Mouse (Mus musculus) limb, embryonic 11.5 days (tissue): ENCODE results near the gene Gm13283. TPM values are rescaled to one million over a fixed set of nuclear protein-coding genes. Genes with fewer than 3 reads are reported as not detected.
"Not testable (repeated sequence)": the region's sequence is repeated elsewhere in the genome, so short reads cannot be mapped to it uniquely, and the experiment has no call there.

Experiments used
- ATAC-seq: fragments of 200-750 bp; cut with Nextera tagmentation; 2 replicates; pipeline ENCODE4 v1.8.0; 2017; ENCODE audit warnings: low read depth; ENCODE audit not compliant: insufficient number of reproducible peaks, low FRiP score, low TSS enrichment
- DNase-seq: peaks from one replicate; pipeline ENCODE4 v3.0.0-alpha.2; 2015; ENCODE audit warnings: low spot score
- H3K27ac ChIP-seq: fragments of 300-500 bp; sonication (generic); replicated peaks from 2 replicates; pipeline ENCODE4 v1.5.1; 2014; ENCODE audit warnings: low read depth, mild to moderate bottlenecking, low read length
- H3K27me3 ChIP-seq: fragments of 300-500 bp; sonication (generic); 2 replicates; pipeline ENCODE4 v1.6.1; 2014; ENCODE audit warnings: mild to moderate bottlenecking, low read length, mixed read lengths; ENCODE audit not compliant: control insufficient read depth, insufficient read depth
- H3K36me3 ChIP-seq: fragments of 300-500 bp; sonication (generic); 2 replicates; pipeline ENCODE4 v1.6.1; 2014; ENCODE audit warnings: mild to moderate bottlenecking, low read length, moderate library complexity, mixed read lengths; ENCODE audit not compliant: control insufficient read depth, insufficient read depth
- H3K4me1 ChIP-seq: fragments of 300-500 bp; sonication (generic); 2 replicates; pipeline ENCODE4 v1.6.1; 2014; ENCODE audit warnings: low read length, mixed read lengths; ENCODE audit not compliant: control insufficient read depth, insufficient read depth
- H3K4me2 ChIP-seq: fragments of 300-500 bp; sonication (generic); 2 replicates; pipeline ENCODE4 v1.6.1; 2014; ENCODE audit warnings: low read depth, mild to moderate bottlenecking, moderate library complexity; ENCODE audit not compliant: severe bottlenecking
- H3K4me3 ChIP-seq: fragments of 300-500 bp; sonication (generic); 2 replicates; pipeline ENCODE4 v1.5.1; 2014; ENCODE audit warnings: low read depth, low read length
- H3K9ac ChIP-seq: fragments of 300-500 bp; sonication (generic); 2 replicates; pipeline ENCODE4 v1.6.1; 2014; ENCODE audit warnings: mild to moderate bottlenecking, low read length
- H3K9me3 ChIP-seq: fragments of 300-500 bp; sonication (generic); 2 replicates; pipeline ENCODE4 v1.6.1; 2016; ENCODE audit warnings: low read length; ENCODE audit not compliant: control insufficient read depth
- whole genome bisulfite sequencing: fragments of 180-500 bp; shearing (Covaris S2); extraction: QIAGEN DNeasy Blood & Tissue Kit; methylation state at CpG from one replicate; pipeline ENCODE4 v1.1.7; 2014; 5-methylcytosine and 5-hydroxymethylcytosine counted together
- polyA plus RNA-seq: library from polyadenylated mRNA; unstranded; fragments of >200 nt; fragmentation: Nextera tagmentation; extraction: Ambion mirVana; gene quantifications from 2 replicates; pipeline ENCODE4 v1.2.1, GENCODE M21; 2014

Gene Gm13283
- polyA plus RNA-seq, 1 experiment from 2014 or later: 0.13 TPM

DNA sequence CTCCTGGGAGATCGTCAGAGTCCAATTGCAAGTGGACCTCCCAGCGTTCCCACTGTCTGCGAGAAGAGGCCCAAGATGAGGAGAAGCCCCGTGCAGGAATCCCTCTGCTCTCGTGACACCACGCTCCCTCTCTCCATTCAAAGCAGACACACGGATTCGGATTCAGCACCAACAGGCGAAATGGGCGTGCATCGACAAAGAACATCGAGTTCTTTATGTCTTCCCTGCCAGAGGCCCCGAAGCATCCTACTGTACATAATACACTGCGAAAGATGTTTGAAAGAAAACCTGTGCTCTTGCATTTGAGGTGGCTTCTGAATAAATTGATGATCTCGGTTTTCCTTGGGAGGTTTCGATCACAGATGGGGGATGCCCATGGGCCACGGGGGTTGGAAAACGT lies 20.4 kb downstream of the Gm13283 start:
- 37% methylated on average over 15 of the region's 18 CpGs for WGBS
- H3K36me3 ChIP-seq, H3K9ac ChIP-seq, ATAC-seq, H3K4me1 ChIP-seq, H3K4me2 ChIP-seq, H3K4me3 ChIP-seq, DNase-seq, H3K9me3 ChIP-seq, H3K27ac ChIP-seq, H3K27me3 ChIP-seq: not testable (repeated sequence)

GRCm38 (mm10) chr4:88781831-88782230 lies 21.9 kb downstream of the Gm13283 start, which contains the start of gene Ifnz:
Ifnz (plus strand) TSS chr4:88782131.
- H3K4me2 ChIP-seq: peak within 1 kb of the TSS; percentile 28; the same call in 1 of the 2 replicates
- not testable (repeated sequence) for H3K9ac ChIP-seq, H3K27ac ChIP-seq, ATAC-seq, H3K4me1 ChIP-seq, H3K4me3 ChIP-seq, H3K27me3 ChIP-seq, H3K9me3 ChIP-seq, DNase-seq, H3K36me3 ChIP-seq
- 35% methylated on average over 3 of the region's 7 CpGs for WGBS

GRCm38 (mm10) chr4:88782335-88782734 lies 22.4 kb downstream of the Gm13283 start:
- not testable (repeated sequence) for H3K27ac ChIP-seq, H3K27me3 ChIP-seq, H3K36me3 ChIP-seq, H3K9me3 ChIP-seq, DNase-seq, H3K4me1 ChIP-seq, ATAC-seq, H3K9ac ChIP-seq, H3K4me3 ChIP-seq
- WGBS: 0% methylated on average over 7 of the region's 31 CpGs
- peak overlapping the region; percentile 28; the same call in 1 of the 2 replicates for H3K4me2 ChIP-seq

DNA sequence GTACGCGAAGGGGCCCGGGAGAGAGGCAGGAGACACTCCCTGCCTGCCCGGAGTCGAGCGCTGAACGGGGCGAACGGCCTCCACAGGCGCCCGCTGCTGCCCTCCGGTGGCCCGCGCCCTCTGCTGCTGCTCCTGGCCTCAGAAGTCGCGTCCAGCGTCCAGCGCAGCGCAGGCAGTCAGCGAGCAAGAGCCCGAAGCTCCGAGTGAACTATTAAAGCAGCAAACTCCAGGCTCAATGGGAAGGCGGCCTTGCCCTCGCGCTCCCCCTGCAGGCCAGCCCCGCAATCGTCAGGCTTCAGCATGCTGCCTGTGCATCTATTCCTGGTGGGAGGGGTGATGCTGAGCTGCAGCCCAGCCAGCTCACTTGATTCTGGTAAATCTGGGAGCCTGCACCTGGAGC lies 25.5 kb downstream of the Gm13283 start, which contains the start of gene Gm13276:
Gm13276 (plus strand) TSS at position 301 of the 400 bp plus-strand sequence.
- H3K27ac ChIP-seq, ATAC-seq, H3K9ac ChIP-seq, H3K27me3 ChIP-seq, H3K4me3 ChIP-seq, H3K4me1 ChIP-seq, H3K9me3 ChIP-seq, DNase-seq, H3K36me3 ChIP-seq, H3K4me2 ChIP-seq: not testable (repeated sequence)
- WGBS: no CpG with 5 or more reads among the region's 27 CpGs

DNA sequence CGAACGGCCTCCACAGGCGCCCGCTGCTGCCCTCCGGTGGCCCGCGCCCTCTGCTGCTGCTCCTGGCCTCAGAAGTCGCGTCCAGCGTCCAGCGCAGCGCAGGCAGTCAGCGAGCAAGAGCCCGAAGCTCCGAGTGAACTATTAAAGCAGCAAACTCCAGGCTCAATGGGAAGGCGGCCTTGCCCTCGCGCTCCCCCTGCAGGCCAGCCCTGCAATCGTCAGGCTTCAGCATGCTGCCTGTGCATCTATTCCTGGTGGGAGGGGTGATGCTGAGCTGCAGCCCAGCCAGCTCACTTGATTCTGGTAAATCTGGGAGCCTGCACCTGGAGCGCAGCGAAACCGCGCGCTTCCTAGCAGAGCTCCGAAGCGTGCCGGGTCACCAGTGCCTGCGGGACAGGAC lies 28.5 kb downstream of the Gm13283 start, which contains the start of gene Gm13277:
Gm13277 (plus strand) TSS at position 231 of the 400 bp plus-strand sequence.
- H3K4me1 ChIP-seq, H3K4me2 ChIP-seq, H3K27ac ChIP-seq, H3K9me3 ChIP-seq, H3K4me3 ChIP-seq, H3K9ac ChIP-seq, H3K27me3 ChIP-seq, H3K36me3 ChIP-seq, ATAC-seq, DNase-seq: not testable (repeated sequence)
- no CpG with 5 or more reads among the region's 28 CpGs for WGBS

DNA sequence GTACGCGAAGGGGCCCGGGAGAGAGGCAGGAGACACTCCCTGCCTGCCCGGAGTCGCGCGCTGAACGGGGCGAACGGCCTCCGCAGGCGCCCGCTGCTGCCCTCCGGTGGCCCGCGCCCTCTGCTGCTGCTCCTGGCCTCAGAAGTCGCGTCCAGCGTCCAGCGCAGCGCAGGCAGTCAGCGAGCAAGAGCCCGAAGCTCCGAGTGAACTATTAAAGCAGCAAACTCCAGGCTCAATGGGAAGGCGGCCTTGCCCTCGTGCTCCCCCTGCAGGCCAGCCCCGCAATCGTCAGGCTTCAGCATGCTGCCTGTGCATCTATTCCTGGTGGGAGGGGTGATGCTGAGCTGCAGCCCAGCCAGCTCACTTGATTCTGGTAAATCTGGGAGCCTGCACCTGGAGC lies 31.3 kb downstream of the Gm13283 start, which contains the start of gene Gm13278:
Gm13278 (plus strand) TSS at position 301 of the 400 bp plus-strand sequence.
- not testable (repeated sequence) for H3K36me3 ChIP-seq, H3K9me3 ChIP-seq, H3K4me3 ChIP-seq, H3K9ac ChIP-seq, DNase-seq, H3K4me1 ChIP-seq, H3K4me2 ChIP-seq, H3K27me3 ChIP-seq, ATAC-seq, H3K27ac ChIP-seq
- no CpG with 5 or more reads among the region's 28 CpGs for WGBS

- H3K9ac ChIP-seq, ATAC-seq, H3K36me3 ChIP-seq, DNase-seq, H3K4me1 ChIP-seq, H3K4me3 ChIP-seq, H3K4me2 ChIP-seq, H3K9me3 ChIP-seq, H3K27ac ChIP-seq, H3K27me3 ChIP-seq: not testable (repeated sequence)
- 0% methylated on average over 6 of the region's 52 CpGs for WGBS
Observed at GRCm38 (mm10) chr4:88793936-88794675, 34.2 kb downstream of the Gm13283 start, which contains the start of gene Gm13275. Gm13275 (plus strand) TSS chr4:88794487.

- not testable (repeated sequence) for H3K36me3 ChIP-seq, H3K4me2 ChIP-seq, H3K4me3 ChIP-seq, H3K9me3 ChIP-seq, H3K27me3 ChIP-seq, ATAC-seq, H3K4me1 ChIP-seq, H3K9ac ChIP-seq, H3K27ac ChIP-seq, DNase-seq
- no CpG with 5 or more reads among the region's 28 CpGs for WGBS
Observed at GRCm38 (mm10) chr4:88797097-88797496, 37.2 kb downstream of the Gm13283 start, which contains the start of gene Gm13279. Gm13279 (plus strand) TSS chr4:88797397.
